Mouse (Mus musculus) adrenal gland (tissue): Measurements from ENCODE around the gene Olfr1249.
"Not testable (repeated sequence)": the region's sequence is repeated elsewhere in the genome, so short reads cannot be mapped to it uniquely, and the experiment has no call there.

ENCODE experiments used
- intact Hi-C: fragments of 180-260 bp; cut with DNase I; formaldehyde crosslinking; loops from one replicate; pipeline ENCODE4 v1.15.1; 2025
- long read RNA-seq, 2 experiments: library from polyadenylated mRNA; unstranded; transcript quantifications; one replicate each; pipeline ENCODE4 v2.0.0; 2020; ENCODE audit warnings: borderline replicate concordance in 1 of 2; ENCODE audit not compliant: insufficient replicate concordance in 1 of 2

Gene Olfr1249
- long read RNA-seq, experiment 1, result 0 reads
- long read RNA-seq, experiment 2, result 0 reads

DNA sequence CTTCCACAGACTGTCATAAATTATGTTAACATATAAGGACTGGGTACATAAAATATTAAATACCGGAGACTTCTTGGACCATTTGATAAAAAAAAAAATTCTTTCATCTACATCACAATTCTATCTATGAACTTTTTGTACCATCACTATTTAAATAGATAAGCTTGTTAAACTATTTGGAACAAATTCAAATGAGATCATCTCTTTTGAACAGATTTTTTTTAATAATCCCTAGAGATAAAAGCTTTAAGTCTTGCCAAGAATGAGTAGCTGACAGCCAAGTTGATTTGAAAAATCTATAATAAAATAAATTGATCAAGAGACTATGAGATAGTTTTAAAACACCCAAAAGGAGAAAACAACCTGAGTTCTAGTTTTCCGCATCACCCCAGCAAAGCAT lies at the start of gene Olfr1249:
Gene Olfr1249, minus strand, starts transcription at position 101 of the 400 bp plus-strand sequence.
- intact Hi-C loops, result no loop called here

DNA sequence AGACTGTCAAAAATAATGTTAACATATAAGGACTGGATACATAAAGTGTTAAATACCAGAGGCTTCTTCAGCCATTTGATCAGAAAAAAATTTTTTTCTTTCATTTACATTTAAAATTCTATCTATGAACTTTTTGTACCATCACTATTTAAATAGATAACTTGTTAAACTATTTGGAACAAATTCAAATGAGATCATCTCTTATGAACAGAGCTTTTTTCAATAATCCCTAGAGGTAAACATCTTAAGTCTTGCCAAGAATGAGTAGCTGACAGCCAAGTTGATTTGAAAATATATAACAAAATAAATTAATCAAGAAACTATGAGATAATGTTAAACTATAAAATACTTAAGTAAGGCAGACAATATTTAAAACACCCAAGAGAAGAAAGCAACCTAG lies 37.1 kb upstream of the Olfr1249 start, which contains the start of gene Olfr1251:
Gene Olfr1251, minus strand, starts transcription at position 101 of the 400 bp plus-strand sequence.
- intact Hi-C loops, result no loop called here

DNA sequence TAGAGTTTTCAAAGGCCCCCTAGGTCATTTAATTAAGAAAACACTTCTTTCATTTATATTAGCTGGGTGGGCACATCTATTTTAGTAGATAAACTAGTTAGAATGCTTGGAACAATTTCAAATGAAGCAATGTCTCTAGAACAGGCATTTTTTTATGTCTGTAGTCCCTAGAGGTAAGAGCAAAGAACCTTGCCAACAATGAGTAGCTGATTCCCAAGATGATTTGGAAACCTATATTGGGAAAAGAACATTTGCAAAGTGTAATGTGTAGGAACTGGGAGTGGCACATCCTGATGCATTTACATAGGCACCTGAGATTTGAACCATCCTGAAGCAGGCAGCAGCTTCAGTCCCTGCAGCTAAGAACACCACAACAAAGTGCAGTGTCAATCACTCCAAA lies 26.6 kb upstream of the Olfr1249 start, which contains the start of gene Olfr1250:
Gene Olfr1250, minus strand, starts transcription at position 101 of the 400 bp plus-strand sequence.
- intact Hi-C loops, result no loop called here

DNA sequence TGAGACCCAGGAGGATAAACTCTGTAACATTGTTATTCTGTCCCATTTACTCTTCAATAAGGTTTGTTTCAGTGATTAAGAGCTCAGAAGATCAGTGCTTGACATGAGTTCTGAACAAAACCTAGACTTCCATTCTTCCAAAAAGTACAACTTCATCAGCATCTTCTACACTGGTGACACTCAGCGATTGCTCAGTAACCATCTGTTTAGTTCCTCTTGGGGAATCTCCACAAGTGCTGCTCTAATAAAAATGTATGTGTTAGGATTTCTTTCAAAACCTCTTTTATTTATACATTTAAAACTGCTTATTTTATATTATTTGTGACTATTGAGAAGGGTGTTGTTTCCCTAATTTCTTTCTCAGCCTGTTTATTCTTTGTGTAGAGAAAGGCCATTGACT lies 16.6 kb downstream of the Olfr1249 start, which contains the start of gene Olfr1248:
Gene Olfr1248, minus strand, starts transcription at position 101 of the 400 bp plus-strand sequence.
- intact Hi-C loops, result not testable (repeated sequence)

DNA sequence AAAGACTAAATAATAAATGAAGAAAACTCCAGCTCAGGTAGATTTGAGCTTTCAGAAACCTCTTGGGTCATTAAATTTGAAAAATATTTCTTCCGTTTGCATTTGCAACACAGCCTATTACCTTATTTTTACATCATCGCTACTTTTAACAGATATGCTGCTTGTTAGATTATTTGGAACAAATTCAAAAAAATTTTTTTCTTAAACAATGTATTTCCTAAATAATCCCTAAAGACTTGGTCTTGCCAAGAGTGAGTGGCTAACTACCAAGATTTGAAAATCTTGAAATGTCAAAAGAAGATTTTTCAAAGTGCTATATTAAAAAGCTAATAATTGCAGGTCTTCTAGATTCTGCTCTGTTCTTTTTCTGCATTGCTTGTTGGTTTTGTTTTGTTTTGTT lies 20.8 kb downstream of the Olfr1249 start, which contains the start of gene Olfr1247:
Gene Olfr1247, minus strand, starts transcription at position 101 of the 400 bp plus-strand sequence.
- intact Hi-C loops, result no loop called here

DNA sequence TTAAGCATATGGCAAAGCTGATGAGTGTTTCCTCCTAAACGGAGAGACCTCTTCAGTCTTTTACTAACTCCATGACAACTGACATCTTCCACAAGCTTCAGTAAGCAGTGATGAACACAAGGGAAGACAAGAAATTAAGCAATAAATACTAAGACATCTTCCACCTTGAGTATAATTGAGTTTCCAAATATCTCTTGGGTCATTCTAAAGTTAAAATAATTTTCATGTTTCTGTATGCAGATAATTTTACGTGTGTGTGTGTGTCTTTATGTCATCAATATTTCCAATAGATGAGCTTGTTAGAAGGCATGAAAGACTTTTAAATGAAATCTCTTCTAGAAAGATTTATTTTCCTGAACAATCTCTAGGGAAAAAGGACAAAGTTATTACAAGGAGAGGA lies 41.7 kb downstream of the Olfr1249 start, which contains the start of gene Olfr1246:
Gene Olfr1246, minus strand, starts transcription at position 101 of the 400 bp plus-strand sequence.
- intact Hi-C loops, result no loop called here
